ENCODE assay signal across 27 mouse cellular contexts in genomic region chr5:134609916-134610643, GRCm38 (mm10). TPM values are rescaled to one million over a fixed set of nuclear protein-coding genes. Genes with fewer than 3 reads are reported as not detected.
A peak's percentile ranks its signal among the peaks of the same experiment; 100 is the strongest.
DNase-seq lines count a peak whose midpoint lies in the region; ATAC-seq and TF ChIP-seq lines count a peak whose summit lies in the region.
"Had no signal": no experiment of that assay in that cellular context is flagged by ENCODE, and none has a peak within 500 bp of the region (broad histone marks: within the 10 kb centered on the region; RNA-seq: fewer than 3 reads in every experiment).

No protein-coding gene starts in this region.

- no peak overlapping the region; the same call in 1 of the 2 replicates for H3K27ac ChIP-seq in testis, adult 2 months (ENCODE audit: control insufficient read depth, insufficient read depth, low read depth, low read length)
- peak overlapping the region; percentile 99 for H3K27ac ChIP-seq in macrophage
- no peak overlapping the region for H3K27ac ChIP-seq in layer of hippocampus, adult 2 months
- H3K27ac ChIP-seq: embryonic facial prominence, embryonic 10.5 days; embryonic facial prominence, embryonic 12.5 days; forebrain, embryonic 13.5 days; forebrain, embryonic 15.5 days had no signal

- 86% methylated on average over 11 of the region's 12 CpGs for WGBS in macrophage (ENCODE audit: missing documents)

- ATAC-seq in granulocyte monocyte progenitor cell, adult 5-6 weeks (replicated peaks; ENCODE audit: poor library complexity, severe bottlenecking): no peak
- ATAC-seq: activated CD4-positive, CD25-positive, alpha-beta regulatory T cell, adult 4 months; CD4-positive, CD25-positive, alpha-beta regulatory T cell, adult 4 months; forebrain, embryonic 13.5 days; forebrain, embryonic 15.5 days; forebrain, postnatal 0 days; Patski had no signal

- H3K27me3 ChIP-seq in testis, adult 2 months (ENCODE audit: control insufficient read depth, insufficient read depth, low read length): no peaks in the 10 kb centered on the region
- H3K27me3 ChIP-seq: CH12.LX; embryonic facial prominence, embryonic 12.5 days; forebrain, embryonic 13.5 days; forebrain, embryonic 15.5 days; Patski had no signal

- peak overlapping the region; percentile 48 for H3K4me3 ChIP-seq in testis, adult 2 months (ENCODE audit: control insufficient read depth, low read depth, low read length)
- no peak overlapping the region for H3K4me3 ChIP-seq in macrophage (ENCODE audit: inconsistent target)
- no peak overlapping the region for H3K4me3 ChIP-seq in layer of hippocampus, adult 2 months
- H3K4me3 ChIP-seq: embryonic facial prominence, embryonic 10.5 days; embryonic facial prominence, embryonic 12.5 days; forebrain, embryonic 13.5 days; forebrain, embryonic 15.5 days had no signal

- TF ChIP-seq POLR2A in testis, adult 2 months (IDR thresholded peaks at IDR 0.05; ENCODE audit: control insufficient read depth, low read depth, low read length): no peak

- DNase-seq in testis, postnatal 10 days (ENCODE audit: low spot score): no peak
- peak; percentile 89 for DNase-seq in R1 (ENCODE audit: low read depth, low spot score)
- no peak for DNase-seq in layer of hippocampus, adult 2 months (ENCODE audit: low spot score in 2 of 2)
- DNase-seq: adrenal gland, adult 8-10 months; adrenal gland, postnatal 14 days; adrenal gland, postnatal 36 days; B cell, adult 2 months; cerebellum, adult 11-12 months; cerebellum, adult 2 months; cerebellum, adult 9-10 months; cerebellum, postnatal 10 days; cerebellum, postnatal 25 days; forebrain, postnatal 0 days had no signal

- H3K79me2 ChIP-seq in macrophage (ENCODE audit: inconsistent target): peaks cover 92% of the 10 kb centered on the region

- peaks cover 9% of the 10 kb centered on the region for H3K4me1 ChIP-seq in testis, adult 2 months (ENCODE audit: control insufficient read depth, insufficient read depth, low read length)
- H3K4me1 ChIP-seq: embryonic facial prominence, embryonic 10.5 days; embryonic facial prominence, embryonic 12.5 days; forebrain, embryonic 13.5 days; forebrain, embryonic 15.5 days had no signal

- no peaks in the 10 kb centered on the region for H3K36me3 ChIP-seq in testis, adult 2 months (ENCODE audit: control insufficient read depth, insufficient read depth, low read length)
- H3K36me3 ChIP-seq in macrophage (ENCODE audit: inconsistent target): peaks cover 14% of the 10 kb centered on the region
- H3K36me3 ChIP-seq: embryonic facial prominence, embryonic 12.5 days had no signal

- TF ChIP-seq CTCF in testis, adult 2 months (IDR thresholded peaks at IDR 0.05; ENCODE audit: control insufficient read depth, insufficient read depth, insufficient replicate concordance, low read depth, low read length): no peak
- TF ChIP-seq CTCF in layer of hippocampus, adult 2 months (conservative IDR thresholded peaks at IDR 0.05): no peak

RNA-seq across cellular contexts. Expression of gene Lat2, which starts 4.7 kb away (rescaled TPM):
- polyA plus RNA-seq in testis, adult 2 months (2012; rRNA removed): 8.0 and 8.3 TPM in 2 replicates
- 1,000 to 10,000 TPM in 1 of 26 experiments, 100 to 1,000 TPM in 25; 103 to 1,091 (median 578) TPM for total RNA-seq in macrophage (2018; cell fraction: chromatin; rRNA removed)
- 100 to 1,000 TPM; 220 to 372 (median 288) TPM for total RNA-seq in macrophage (2018; cell fraction: cytosol; rRNA removed)
- 100 to 1,000 TPM in 25 of 26 experiments, 10 to 100 TPM in 1; 99.9 to 631 (median 425) TPM for total RNA-seq in macrophage (2018; cell fraction: nucleus; rRNA removed)
- polyA plus RNA-seq in macrophage (2018): 185 to 303 TPM (median 275 TPM) in 3 replicates
- 1 to 10 TPM; 2.2 to 3.0 TPM for total RNA-seq in layer of hippocampus, adult 2 months (2021)
- 43.8 and 50.9 TPM in 2 replicates for total RNA-seq in granulocyte monocyte progenitor cell, adult 5-6 weeks (2014; fragmentation: Nextera tagmentation)
- total RNA-seq in granulocyte monocyte progenitor cell, adult 5-6 weeks (2017): 34.0 TPM in 2 replicates

RNA-seq across cellular contexts. Expression of gene Rfc2, which starts 28.9 kb away (rescaled TPM):
- 304 and 310 TPM in 2 replicates for polyA plus RNA-seq in testis, adult 2 months (2012; rRNA removed)
- total RNA-seq in macrophage (2018; cell fraction: chromatin; rRNA removed): 100 to 1,000 TPM in 23 of 26 experiments, 10 to 100 TPM in 3; 50.1 to 375 (median 230) TPM
- 100 to 1,000 TPM in 3 of 26 experiments, 10 to 100 TPM in 23; 48.7 to 120 (median 76.1) TPM for total RNA-seq in macrophage (2018; cell fraction: cytosol; rRNA removed)
- 100 to 1,000 TPM in 20 of 26 experiments, 10 to 100 TPM in 6; 41.1 to 290 (median 182) TPM for total RNA-seq in macrophage (2018; cell fraction: nucleus; rRNA removed)
- 65.2 to 94.5 TPM (median 74.5 TPM) in 3 replicates for polyA plus RNA-seq in macrophage (2018)
- 10 to 100 TPM; 48.1 to 55.6 TPM for total RNA-seq in layer of hippocampus, adult 2 months (2021)
- 284 and 297 TPM in 2 replicates for total RNA-seq in granulocyte monocyte progenitor cell, adult 5-6 weeks (2014; fragmentation: Nextera tagmentation)
- 146 and 201 TPM in 2 replicates for total RNA-seq in granulocyte monocyte progenitor cell, adult 5-6 weeks (2017)

RNA-seq across cellular contexts. Expression of gene Eif4h, which starts 29.2 kb away (rescaled TPM):
- 177 and 183 TPM in 2 replicates for polyA plus RNA-seq in testis, adult 2 months (2012; rRNA removed)
- 100 to 1,000 TPM; 156 to 239 (median 217) TPM for total RNA-seq in macrophage (2018; cell fraction: chromatin; rRNA removed)
- 100 to 1,000 TPM; 134 to 180 (median 160) TPM for total RNA-seq in macrophage (2018; cell fraction: cytosol; rRNA removed)
- 100 to 1,000 TPM; 156 to 225 (median 183) TPM for total RNA-seq in macrophage (2018; cell fraction: nucleus; rRNA removed)
- polyA plus RNA-seq in macrophage (2018): 92.6 to 190 TPM (median 145 TPM) in 3 replicates
- total RNA-seq in layer of hippocampus, adult 2 months (2021): 100 to 1,000 TPM; 298 to 323 TPM
- 226 and 246 TPM in 2 replicates for total RNA-seq in granulocyte monocyte progenitor cell, adult 5-6 weeks (2014; fragmentation: Nextera tagmentation)
- 252 and 300 TPM in 2 replicates for total RNA-seq in granulocyte monocyte progenitor cell, adult 5-6 weeks (2017)

RNA-seq across cellular contexts. Expression of gene Syna, which starts 50.1 kb away (rescaled TPM):
- polyA plus RNA-seq in testis, adult 2 months (2012; rRNA removed): 0.27 and 0.43 TPM in 2 replicates
- not detected for total RNA-seq in macrophage (2018; cell fraction: chromatin; rRNA removed)
- under 1 TPM in 2 of 26 experiments, not detected in 24; 0.05 to 0.06 TPM for total RNA-seq in macrophage (2018; cell fraction: cytosol; rRNA removed)
- not detected for total RNA-seq in macrophage (2018; cell fraction: nucleus; rRNA removed)
- not detected in 3 replicates for polyA plus RNA-seq in macrophage (2018)
- 1 to 10 TPM; 5.4 to 6.8 TPM for total RNA-seq in layer of hippocampus, adult 2 months (2021)
- total RNA-seq in granulocyte monocyte progenitor cell, adult 5-6 weeks (2014; fragmentation: Nextera tagmentation): not detected in 2 replicates
- not detected in 2 replicates for total RNA-seq in granulocyte monocyte progenitor cell, adult 5-6 weeks (2017)
- total RNA-seq: adrenal gland, adult 18-20 months; adrenal gland, adult 8-10 months; adrenal gland, postnatal 14 days; adrenal gland, postnatal 36 days; forebrain, postnatal 0 days had no signal
- polyA plus RNA-seq: embryonic facial prominence, embryonic 10.5 days; forebrain, embryonic 11.5 days; G1E had no signal

RNA-seq across cellular contexts. Expression of gene Clip2, which starts 57.8 kb away (rescaled TPM):
- polyA plus RNA-seq in testis, adult 2 months (2012; rRNA removed): 4.2 and 5.7 TPM in 2 replicates
- total RNA-seq in macrophage (2018; cell fraction: chromatin; rRNA removed): 10 to 100 TPM; 11.8 to 85.0 (median 49.1) TPM
- total RNA-seq in macrophage (2018; cell fraction: cytosol; rRNA removed): 10 to 100 TPM; 12.8 to 32.5 (median 20.5) TPM
- total RNA-seq in macrophage (2018; cell fraction: nucleus; rRNA removed): 10 to 100 TPM; 18.9 to 60.9 (median 39.2) TPM
- 12.7 to 25.8 TPM (median 14.6 TPM) in 3 replicates for polyA plus RNA-seq in macrophage (2018)
- total RNA-seq in layer of hippocampus, adult 2 months (2021): 10 to 100 TPM; 90.0 to 99.3 TPM
- total RNA-seq in granulocyte monocyte progenitor cell, adult 5-6 weeks (2014; fragmentation: Nextera tagmentation): 4.5 and 5.1 TPM in 2 replicates
- total RNA-seq in granulocyte monocyte progenitor cell, adult 5-6 weeks (2017): 2.5 and 7.9 TPM in 2 replicates

Comparison
In these comparisons a context has a peak if more than half of its experiments do, and no peak if none do; other contexts are left out.
1. RNA of gene Lat2, which starts 4.7 kb away (total RNA-seq): 34.0 to 50.9 TPM in granulocyte monocyte progenitor cell, adult 5-6 weeks; 2.2 to 3.0 TPM in layer of hippocampus, adult 2 months; every median in the first group is over 4 times any median in the second.